Mouse (Mus musculus) spleen, adult 2 months (tissue): ENCODE results near the gene Rbfox1.

Experiments used
- CTCF ChIP-seq: fragments of 200-500 bp; IDR thresholded peaks from 2 replicates; pipeline ENCODE4 v1.5.1; 2011; ENCODE audit warnings: mild to moderate bottlenecking, inconsistent platforms; ENCODE audit not compliant: insufficient read depth, insufficient read length, insufficient replicate concordance; ENCODE audit errors: extremely low read depth
- POLR2A ChIP-seq: fragments of 200-500 bp; IDR thresholded peaks from 2 replicates; pipeline ENCODE4 v1.6.1; 2011; ENCODE audit warnings: low read depth, low read length, inconsistent platforms

DNA sequence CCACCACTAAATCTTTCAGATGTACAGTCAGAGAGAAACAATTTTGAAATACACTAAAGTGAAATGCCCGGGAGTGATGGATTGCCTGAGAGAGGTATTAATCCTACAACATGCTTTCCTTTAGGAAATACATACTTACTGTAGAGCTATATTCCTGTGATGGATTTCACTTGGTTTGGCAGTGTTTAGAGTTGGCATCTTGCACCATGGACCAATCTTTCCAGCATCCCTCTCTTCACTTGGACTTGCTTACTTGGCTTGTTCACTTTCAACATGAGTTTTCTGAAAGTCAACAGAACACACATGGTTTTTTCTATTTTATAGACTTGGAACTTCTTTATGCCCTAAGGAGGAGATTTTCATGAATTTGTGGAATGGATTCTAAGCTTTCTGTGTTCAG, 163.4 kb downstream of the Rbfox1 start:
- TF ChIP-seq POLR2A (no peak), CTCF (no peak)
